Mouse (Mus musculus) central nervous system, embryonic 11.5 days (tissue): Measurements from ENCODE around the gene Dpp4. TPM values are rescaled to one million over a fixed set of nuclear protein-coding genes. Genes with fewer than 3 reads are reported as not detected.

Source experiments
- polyA plus RNA-seq: library from polyadenylated mRNA; depleted of rRNA; stranded (reverse); fragments of >200 nt; gene quantifications from 2 replicates; pipeline ENCODE4 v1.2.3, GENCODE M21; 2012; rRNA removed

Dpp4 gene
- polyA plus RNA-seq: 1.1 and 1.2 TPM in 2 replicates

GRCm38 (mm10) chr2:62412081-62412821 lies at the start of gene Dpp4:
Gene Dpp4, minus strand, starts transcription at chr2:62412231.

Other genes with a start within 250 kb of the Dpp4 start
- 1.6 and 3.4 TPM in 2 replicates for gene Gcg, start 71.4 kb upstream of the Dpp4 start, polyA plus RNA-seq
- 2.2 and 10.0 TPM in 2 replicates for gene Fap, start 161.8 kb upstream of the Dpp4 start, polyA plus RNA-seq
- 0.67 and 0.77 TPM in 2 replicates for gene Ifih1, start 234.0 kb upstream of the Dpp4 start, polyA plus RNA-seq